Mouse (Mus musculus) gastrocnemius, postnatal 25 days (tissue): ENCODE measurements around the gene Milr1. TPM values are rescaled to one million over a fixed set of nuclear protein-coding genes. Genes with fewer than 3 reads are reported as not detected.

Experiments
- DNase-seq: peaks from one replicate; pipeline ENCODE4 v3.0.0; 2022
- microRNA-seq, 2 experiments: library from miRNA; unstranded; fragments of <30 nt; microRNA quantifications; one replicate each; pipeline ENCODE4 v1.2.0; 2021; ENCODE audit warnings: borderline replicate concordance in 2 of 2
- total RNA-seq, 2 experiments: library from RNA; stranded (reverse); gene quantifications; 1 replicate in 1 of 2; 2 replicates in 1 of 2; pipeline ENCODE4 v1.2.3; 2021

The Milr1 gene
- total RNA-seq, 2 experiments from 2014 or later: not detected

GRCm38 (mm10) chr11:106812410-106813136 is 61.5 kb downstream of the Milr1 start:
- DNase-seq: no peak

GRCm38 (mm10) chr11:106814601-106815320 is 63.7 kb downstream of the Milr1 start:
- no peak for DNase-seq

- no peak for DNase-seq
Observed at GRCm38 (mm10) chr11:106815331-106815730, 64.3 kb downstream of the Milr1 start.

GRCm38 (mm10) chr11:106815761-106816160 is 64.7 kb downstream of the Milr1 start:
- DNase-seq: no peak

- DNase-seq: no peak
Observed at GRCm38 (mm10) chr11:106816316-106816715, 65.3 kb downstream of the Milr1 start.

GRCm38 (mm10) chr11:106817156-106817555 is 66.1 kb downstream of the Milr1 start:
- no peak for DNase-seq

- DNase-seq: no peak
Observed at GRCm38 (mm10) chr11:106817808-106818207, 66.8 kb downstream of the Milr1 start.

- no peak for DNase-seq
Observed at GRCm38 (mm10) chr11:106818341-106818740, 67.3 kb downstream of the Milr1 start.

Small RNAs within 50 kb of the gene (microRNA-seq; reads per million reads assigned to microRNA genes)
- 0 to 0.53 reads per million in 2 experiments for gene Gm25994
- 5.0 to 7.4 reads per million in 2 experiments for gene Mir3064

Other genes with a start within 250 kb of the Milr1 start
- 10 to 100 TPM; 51.9 to 56.2 TPM for gene Tex2, start 137.8 kb upstream of the Milr1 start, total RNA-seq
- 10 to 100 TPM; 32.2 to 50.6 TPM for gene Pecam1, start 598 bp upstream of the Milr1 start, total RNA-seq
- 1 to 10 TPM; 2.8 to 3.3 TPM for gene Polg2, start 28.3 kb downstream of the Milr1 start, total RNA-seq
- 100 to 1,000 TPM; 183 to 197 TPM for gene Ddx5, start 38.0 kb downstream of the Milr1 start, total RNA-seq
- 1 to 10 TPM; 4.1 to 4.8 TPM for gene Cep95, start 38.0 kb downstream of the Milr1 start, total RNA-seq
- gene Smurf2, start 169.5 kb downstream of the Milr1 start, total RNA-seq: 10 to 100 TPM; 22.3 to 23.7 TPM
- gene Kpna2, start 248.3 kb downstream of the Milr1 start, total RNA-seq: 10 to 100 TPM; 10.9 to 17.1 TPM